Mouse (Mus musculus) hindbrain, embryonic 13.5 days (tissue): ENCODE measurements around the gene Taco1. TPM values are rescaled to one million over a fixed set of nuclear protein-coding genes. Genes with fewer than 3 reads are reported as not detected.
A peak's percentile ranks its signal among the peaks of the same experiment; 100 is the strongest.

Source experiments
- ATAC-seq: fragments of 200-750 bp; cut with Nextera tagmentation; 2 replicates; pipeline ENCODE4 v1.8.0; 2017; ENCODE audit warnings: moderate TSS enrichment; ENCODE audit not compliant: low FRiP score
- H3K27ac ChIP-seq: fragments of 300-500 bp; sonication (generic); 2 replicates; pipeline ENCODE4 v1.5.1; 2015; ENCODE audit warnings: inconsistent platforms, mild to moderate bottlenecking, moderate library complexity
- H3K27me3 ChIP-seq: fragments of 300-500 bp; sonication (generic); 2 replicates; pipeline ENCODE4 v1.6.1; 2015; ENCODE audit warnings: mild to moderate bottlenecking, inconsistent platforms
- H3K36me3 ChIP-seq: fragments of 300-500 bp; sonication (generic); 2 replicates; pipeline ENCODE4 v1.6.1; 2015; ENCODE audit warnings: mild to moderate bottlenecking, inconsistent platforms
- H3K4me1 ChIP-seq: fragments of 300-500 bp; sonication (generic); replicated peaks from 2 replicates; pipeline ENCODE4 v1.6.1; 2015; ENCODE audit warnings: inconsistent platforms
- H3K4me2 ChIP-seq: fragments of 300-500 bp; sonication (generic); 2 replicates; pipeline ENCODE4 v1.6.1; 2015; ENCODE audit warnings: inconsistent platforms, mild to moderate bottlenecking, moderate library complexity
- H3K4me3 ChIP-seq: fragments of 300-500 bp; sonication (generic); 2 replicates; pipeline ENCODE4 v1.5.1; 2015; ENCODE audit warnings: mild to moderate bottlenecking, inconsistent platforms
- H3K9ac ChIP-seq: fragments of 300-500 bp; sonication (generic); 2 replicates; pipeline ENCODE4 v1.6.1; 2015; ENCODE audit warnings: mild to moderate bottlenecking, inconsistent platforms
- H3K9me3 ChIP-seq: fragments of 300-500 bp; sonication (generic); 2 replicates; pipeline ENCODE4 v1.6.1; 2016; ENCODE audit warnings: inconsistent platforms
- WGBS: fragments of 180-500 bp; shearing (Covaris S2); methylation state at CpG from one replicate; pipeline ENCODE4 v1.1.7; 2015; 5-methylcytosine and 5-hydroxymethylcytosine counted together
- polyA plus RNA-seq: library from polyadenylated mRNA; unstranded; fragments of >200 nt; fragmentation: Nextera tagmentation; extraction: Ambion mirVana; gene quantifications from 2 replicates; pipeline ENCODE4 v1.2.1, GENCODE M21; 2015

Taco1 gene
- polyA plus RNA-seq, 1 experiment from 2014 or later: 8.1 TPM

DNA sequence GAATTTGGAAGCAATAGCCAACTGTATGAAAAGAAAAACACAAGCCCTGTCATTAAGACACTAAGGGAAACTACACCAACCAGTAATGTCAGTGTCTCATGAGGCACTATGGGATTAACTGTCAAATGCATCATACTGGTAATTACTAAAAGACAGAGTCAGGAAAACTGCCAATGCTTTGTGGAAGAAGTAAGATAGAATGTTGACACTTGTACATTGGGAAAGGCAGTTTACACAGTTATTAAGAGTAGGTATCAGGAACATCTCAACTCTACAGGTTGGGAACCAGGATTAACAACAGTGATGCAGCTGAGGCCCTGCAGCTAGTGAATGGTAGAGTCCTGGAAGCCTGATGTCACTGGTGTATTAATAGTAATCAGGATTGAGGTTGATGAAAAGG lies 21.5 kb upstream of the Taco1 start:
- Histone ChIP-seq H3K27me3 (no peaks in the 10 kb centered on the region), H3K9me3 (no peaks in the 10 kb centered on the region), H3K4me2 (no peak overlapping the region), H3K27ac (no peak overlapping the region), H3K9ac (no peak overlapping the region), H3K4me1 (peaks cover 12% of the 10 kb centered on the region), H3K36me3 (peaks cover 28% of the 10 kb centered on the region), H3K4me3 (no peak overlapping the region)
- ATAC-seq: no peak

DNA sequence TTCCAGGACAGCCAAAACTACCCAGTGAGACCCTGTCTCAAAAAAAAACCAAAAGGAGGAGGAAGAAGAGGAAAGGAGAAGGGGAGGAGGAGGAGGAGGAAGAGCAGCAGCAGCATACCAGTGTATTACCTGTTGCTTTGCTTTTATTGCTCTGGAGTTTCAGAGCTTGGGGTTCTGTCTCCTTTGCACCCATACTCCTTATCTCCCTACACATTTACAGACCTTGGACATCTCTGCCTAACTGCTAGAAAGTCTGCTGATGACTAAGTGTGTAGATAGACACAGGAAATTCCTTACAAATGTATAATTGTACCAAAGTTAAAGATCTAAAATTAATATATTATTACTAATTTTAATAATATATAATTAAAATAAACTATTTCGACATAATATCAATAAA lies 20.6 kb upstream of the Taco1 start:
- no peak for ATAC-seq
- H3K27me3 ChIP-seq: no peaks in the 10 kb centered on the region
- H3K36me3 ChIP-seq: peaks cover 35% of the 10 kb centered on the region
- H3K27ac ChIP-seq: no peak overlapping the region
- no peak overlapping the region for H3K4me2 ChIP-seq
- H3K9ac ChIP-seq: no peak overlapping the region
- peaks cover 6% of the 10 kb centered on the region for H3K4me1 ChIP-seq
- 96% methylated on average over 1 of the region's 1 CpGs for WGBS
- H3K9me3 ChIP-seq: no peaks in the 10 kb centered on the region
- no peak overlapping the region for H3K4me3 ChIP-seq

DNA sequence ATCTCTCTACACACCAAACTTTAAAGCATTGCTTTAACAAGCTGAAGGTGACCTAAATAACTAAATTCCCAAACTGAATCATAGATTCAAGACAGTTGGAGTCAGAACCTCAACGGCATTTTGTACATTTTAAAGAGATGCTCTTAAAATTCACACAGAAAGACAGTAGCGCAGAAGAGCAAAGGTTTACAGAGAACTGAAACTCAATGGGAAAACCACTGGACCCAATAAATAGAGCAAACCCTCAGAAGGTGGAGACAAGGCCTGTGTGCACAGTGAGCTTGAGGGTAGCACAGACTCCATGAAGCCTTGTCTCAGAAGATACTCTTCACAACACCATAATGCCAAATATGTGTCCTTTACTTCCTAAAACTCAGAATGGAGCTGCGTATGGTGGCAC lies 20.1 kb upstream of the Taco1 start:
- H3K27ac ChIP-seq: no peak overlapping the region
- 96% methylated on average over 3 of the region's 3 CpGs for WGBS
- peaks cover 38% of the 10 kb centered on the region for H3K36me3 ChIP-seq
- ATAC-seq: no peak
- no peak overlapping the region for H3K4me3 ChIP-seq
- no peak overlapping the region for H3K4me2 ChIP-seq
- H3K27me3 ChIP-seq: no peaks in the 10 kb centered on the region
- H3K9ac ChIP-seq: no peak overlapping the region
- no peaks in the 10 kb centered on the region for H3K9me3 ChIP-seq
- H3K4me1 ChIP-seq: peaks cover under 1% of the 10 kb centered on the region; the same call in 1 of the 2 replicates

DNA sequence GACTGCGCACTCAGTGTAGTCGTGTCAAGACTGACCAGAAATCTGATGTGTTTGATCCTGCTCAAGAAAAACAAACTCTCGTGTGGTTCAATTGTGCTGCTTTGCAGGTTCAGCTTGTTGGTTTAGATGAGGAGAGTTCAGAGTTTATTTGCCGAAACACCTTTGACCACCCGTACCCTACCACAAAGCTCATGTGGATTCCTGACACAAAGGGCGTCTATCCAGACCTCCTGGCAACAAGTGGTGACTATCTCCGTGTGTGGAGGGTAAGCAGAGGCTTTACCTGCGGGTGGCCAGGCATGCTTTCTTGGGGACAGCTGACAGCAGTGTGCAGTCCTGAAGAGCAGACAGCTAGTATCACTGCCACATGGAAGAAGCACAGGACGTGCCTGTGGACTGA lies 19.3 kb upstream of the Taco1 start:
- ATAC-seq: no peak
- no peak overlapping the region for H3K27ac ChIP-seq
- 88% methylated on average over 9 of the region's 9 CpGs for WGBS
- H3K4me1 ChIP-seq: no peaks in the 10 kb centered on the region
- no peak overlapping the region for H3K4me3 ChIP-seq
- H3K4me2 ChIP-seq: no peak overlapping the region
- H3K36me3 ChIP-seq: peaks cover 46% of the 10 kb centered on the region
- no peak overlapping the region for H3K9ac ChIP-seq
- no peaks in the 10 kb centered on the region for H3K27me3 ChIP-seq
- H3K9me3 ChIP-seq: no peaks in the 10 kb centered on the region

DNA sequence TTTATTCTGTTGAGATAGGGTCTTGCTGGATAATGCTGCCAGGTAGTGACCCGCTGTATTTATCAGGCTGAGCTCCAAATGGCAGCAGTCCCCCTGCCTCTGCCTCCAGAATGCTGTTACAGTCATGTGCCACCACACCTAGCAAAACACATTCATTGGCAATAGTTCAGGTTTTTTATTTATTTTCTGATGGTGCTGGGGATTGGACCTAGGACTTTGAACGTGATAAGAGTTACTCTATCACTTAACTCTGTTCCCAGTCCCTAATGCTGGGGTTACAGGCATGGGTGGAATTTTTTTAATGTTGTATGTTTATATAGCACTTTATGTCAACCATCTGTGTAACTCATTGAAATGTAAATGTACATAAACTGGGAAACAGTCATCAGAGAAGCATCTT lies 11.9 kb upstream of the Taco1 start:
- Histone ChIP-seq H3K36me3 (peaks cover 97% of the 10 kb centered on the region), H3K4me3 (no peak overlapping the region), H3K9me3 (no peaks in the 10 kb centered on the region), H3K9ac (no peak overlapping the region), H3K4me1 (no peaks in the 10 kb centered on the region), H3K27ac (no peak overlapping the region), H3K27me3 (no peaks in the 10 kb centered on the region), H3K4me2 (no peak overlapping the region)
- ATAC-seq: no peak
- 93% methylated on average over 2 of the region's 2 CpGs for WGBS

DNA sequence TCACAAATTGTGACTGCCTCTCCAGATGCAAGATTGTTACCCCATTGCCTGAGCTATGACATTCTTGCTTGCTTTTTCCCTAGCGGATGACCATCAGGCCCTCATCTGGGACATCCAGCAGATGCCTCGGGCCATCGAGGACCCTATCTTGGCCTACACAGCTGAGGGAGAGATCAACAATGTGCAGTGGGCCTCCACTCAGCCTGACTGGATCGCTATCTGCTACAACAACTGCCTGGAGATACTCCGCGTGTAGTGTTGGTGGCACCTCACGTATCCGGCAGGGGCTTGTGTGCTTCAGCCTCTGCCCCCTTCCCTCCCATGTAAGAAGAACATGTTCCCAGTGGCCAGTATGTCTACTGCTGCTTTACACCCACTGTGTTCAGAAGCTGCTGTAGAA lies 11.3 kb upstream of the Taco1 start:
- Histone ChIP-seq H3K27ac (no peak overlapping the region), H3K4me1 (no peaks in the 10 kb centered on the region), H3K9me3 (no peaks in the 10 kb centered on the region), H3K27me3 (no peaks in the 10 kb centered on the region), H3K9ac (no peak overlapping the region), H3K4me2 (no peak overlapping the region), H3K36me3 (peaks cover 97% of the 10 kb centered on the region), H3K4me3 (no peak overlapping the region)
- whole genome bisulfite sequencing: 95% methylated on average over 8 of the region's 8 CpGs
- ATAC-seq: no peak

DNA sequence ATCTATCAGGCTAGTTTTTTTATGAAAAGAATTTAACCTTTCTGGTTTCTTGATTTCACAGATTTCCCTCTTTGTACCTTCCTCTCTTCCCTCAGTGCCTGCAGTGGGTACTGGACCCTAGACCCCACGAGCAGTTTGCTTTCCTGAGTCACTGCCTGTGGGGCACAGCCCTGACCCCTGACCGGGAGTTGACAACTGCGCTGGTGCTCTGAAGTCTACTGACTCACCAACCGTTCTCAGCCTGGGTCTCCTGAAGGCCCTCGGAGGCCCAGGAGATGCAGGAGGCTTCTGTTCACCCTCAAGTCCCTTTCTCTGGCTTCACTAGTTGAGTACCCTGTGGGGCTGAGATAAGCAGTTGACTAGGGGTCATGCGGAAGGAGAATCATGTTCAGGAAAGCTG lies 10.5 kb upstream of the Taco1 start:
- no peak overlapping the region for H3K9ac ChIP-seq
- no peak overlapping the region for H3K4me2 ChIP-seq
- H3K9me3 ChIP-seq: no peaks in the 10 kb centered on the region
- H3K4me1 ChIP-seq: no peaks in the 10 kb centered on the region
- no peaks in the 10 kb centered on the region for H3K27me3 ChIP-seq
- H3K36me3 ChIP-seq: peaks cover 99% of the 10 kb centered on the region
- no peak overlapping the region for H3K27ac ChIP-seq
- no peak for ATAC-seq
- WGBS: 88% methylated on average over 6 of the region's 6 CpGs
- no peak overlapping the region for H3K4me3 ChIP-seq

DNA sequence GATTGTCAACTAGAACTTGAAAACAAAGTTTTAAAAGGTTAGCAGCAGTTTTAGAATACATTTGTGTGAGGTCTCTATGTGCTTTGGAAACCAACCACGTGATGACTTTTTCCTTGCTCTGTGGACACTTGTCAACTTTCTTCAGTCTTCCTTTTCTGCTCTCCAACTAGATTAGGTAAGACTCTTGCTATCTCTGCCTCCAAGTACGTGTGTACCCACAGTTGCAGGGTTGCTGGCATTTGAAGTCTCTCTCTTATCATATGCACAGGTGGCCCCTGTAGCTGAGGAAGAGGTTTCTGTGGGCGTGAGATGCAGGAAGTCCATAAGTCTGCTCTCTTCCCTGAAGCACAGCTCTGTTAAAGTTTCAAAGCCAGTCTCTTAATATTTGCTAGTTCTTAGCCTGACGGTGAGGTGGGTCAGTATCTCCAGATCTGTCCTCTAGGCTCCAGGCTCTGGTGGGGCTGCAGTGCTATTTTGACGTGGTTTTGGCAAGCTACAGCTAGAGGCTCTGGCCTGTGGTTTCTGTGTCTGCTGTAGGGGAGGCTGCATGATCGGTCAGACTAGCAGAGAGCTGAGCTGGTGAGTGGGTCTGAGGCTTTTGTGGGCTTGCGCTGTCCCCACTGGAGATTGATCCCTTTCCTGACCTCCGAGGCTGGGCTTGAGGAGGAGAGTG lies 8.9 kb upstream of the Taco1 start:
- no peak overlapping the region for H3K4me2 ChIP-seq
- WGBS: 95% methylated on average over 8 of the region's 8 CpGs
- ATAC-seq: no peak

DNA sequence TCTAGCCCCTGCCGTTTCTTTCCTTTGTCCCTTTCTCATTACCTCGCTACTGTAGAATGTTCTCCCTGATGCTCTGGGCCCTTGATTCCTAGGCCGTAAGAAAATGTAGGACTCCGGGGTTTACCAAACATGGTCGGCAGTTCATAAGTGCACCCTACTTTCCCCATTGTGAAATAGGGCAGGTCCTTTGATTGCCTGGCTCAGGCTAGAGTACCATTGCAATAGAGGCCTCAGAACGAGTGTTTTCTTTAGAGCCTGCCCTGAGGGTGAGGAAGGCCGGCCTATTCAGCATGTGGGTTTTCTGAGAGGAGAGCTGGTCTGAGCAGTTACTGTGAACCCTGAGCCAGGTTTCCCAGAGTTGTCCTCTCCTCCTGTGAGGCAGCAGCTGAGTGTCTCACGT lies 7.8 kb upstream of the Taco1 start:
- H3K27me3 ChIP-seq: no peaks in the 10 kb centered on the region
- H3K36me3 ChIP-seq: peaks cover 74% of the 10 kb centered on the region
- H3K4me2 ChIP-seq: no peak overlapping the region
- no peak for ATAC-seq
- H3K27ac ChIP-seq: no peak overlapping the region
- no peak overlapping the region for H3K4me3 ChIP-seq
- no peaks in the 10 kb centered on the region for H3K9me3 ChIP-seq
- 86% methylated on average over 8 of the region's 8 CpGs for WGBS
- no peak overlapping the region for H3K9ac ChIP-seq
- H3K4me1 ChIP-seq: no peaks in the 10 kb centered on the region

More for the DNA sequence above, 8.9 kb upstream of the Taco1 start:
- H3K27ac ChIP-seq: no peak overlapping the region
- no peaks in the 10 kb centered on the region for H3K4me1 ChIP-seq
- H3K36me3 ChIP-seq: peaks cover 85% of the 10 kb centered on the region
- no peaks in the 10 kb centered on the region for H3K9me3 ChIP-seq
- H3K9ac ChIP-seq: no peak overlapping the region
- no peak overlapping the region for H3K4me3 ChIP-seq
- H3K27me3 ChIP-seq: no peaks in the 10 kb centered on the region

DNA sequence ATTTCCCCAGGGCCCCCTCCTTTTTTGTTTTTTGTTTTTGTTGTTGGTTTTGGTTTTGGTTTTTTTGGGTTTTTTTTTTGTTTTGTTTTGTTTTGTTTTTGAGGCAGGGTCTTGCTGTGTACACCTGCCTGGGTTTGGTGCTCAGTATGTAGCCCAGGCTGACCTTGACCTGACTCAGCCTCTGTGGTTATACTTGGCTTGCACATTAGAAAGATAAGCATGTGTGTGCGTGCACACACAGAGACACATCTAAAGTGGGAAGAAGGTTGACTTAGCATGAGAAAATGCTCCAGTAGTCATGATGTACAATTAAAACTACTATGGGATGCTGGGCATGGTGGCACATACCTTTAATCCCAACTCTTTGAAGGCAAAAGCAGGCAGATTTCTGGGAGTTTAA lies 5.3 kb upstream of the Taco1 start:
- no peak overlapping the region for H3K27ac ChIP-seq
- no peak overlapping the region for H3K9ac ChIP-seq
- H3K4me1 ChIP-seq: peaks cover 4% of the 10 kb centered on the region; the same call in 1 of the 2 replicates
- no peak for ATAC-seq
- peaks cover 49% of the 10 kb centered on the region for H3K36me3 ChIP-seq
- no peak overlapping the region for H3K4me3 ChIP-seq
- H3K27me3 ChIP-seq: no peaks in the 10 kb centered on the region
- 88% methylated on average over 1 of the region's 1 CpGs for WGBS
- no peak overlapping the region for H3K4me2 ChIP-seq
- H3K9me3 ChIP-seq: no peaks in the 10 kb centered on the region

DNA sequence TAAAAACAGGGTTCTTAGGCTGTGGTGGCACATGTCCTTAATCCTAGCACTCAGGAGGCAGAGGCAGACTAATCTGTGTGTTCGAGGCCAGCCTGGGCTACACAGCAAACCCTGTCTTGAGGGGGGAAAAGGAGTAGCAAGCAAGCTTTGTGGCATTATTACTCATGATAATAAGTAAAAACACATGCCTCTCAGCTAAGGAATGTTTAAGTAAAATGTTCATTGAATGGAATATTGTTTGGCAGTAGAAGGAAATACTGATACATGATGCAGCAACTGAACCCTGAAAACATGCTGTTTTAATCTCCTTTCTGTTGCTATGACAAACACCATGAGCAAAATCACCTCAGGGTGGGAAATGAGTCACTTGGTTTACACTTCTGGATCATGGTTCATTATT lies 4.5 kb upstream of the Taco1 start:
- Histone ChIP-seq H3K9ac (no peak overlapping the region), H3K4me2 (no peak overlapping the region), H3K27me3 (no peaks in the 10 kb centered on the region), H3K27ac (no peak overlapping the region), H3K4me1 (peaks cover 5% of the 10 kb centered on the region), H3K9me3 (no peaks in the 10 kb centered on the region), H3K36me3 (peaks cover 41% of the 10 kb centered on the region), H3K4me3 (no peak overlapping the region)
- WGBS: 92% methylated on average over 1 of the region's 1 CpGs
- no peak for ATAC-seq

DNA sequence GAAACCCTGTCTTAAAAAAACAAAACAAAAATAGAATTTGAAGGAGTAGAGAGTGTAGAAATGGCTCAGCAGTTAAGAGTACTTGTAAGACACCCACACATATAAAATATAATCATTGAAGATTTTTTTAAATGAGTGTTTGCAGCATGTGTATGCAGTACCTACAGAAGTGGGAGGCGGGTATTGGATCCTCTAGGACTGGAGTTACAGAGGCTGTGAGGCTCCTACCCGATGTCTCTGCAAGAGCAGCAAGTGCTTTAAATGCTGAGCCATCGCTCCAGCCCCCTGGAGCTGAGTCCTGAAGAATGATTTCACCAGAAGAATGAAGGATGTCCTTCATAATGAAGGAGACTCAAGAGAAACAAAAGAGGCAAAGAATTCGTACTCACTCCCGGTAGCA lies 2.1 kb upstream of the Taco1 start:
- ATAC-seq: no peak
- H3K4me3 ChIP-seq: no peak overlapping the region

DNA sequence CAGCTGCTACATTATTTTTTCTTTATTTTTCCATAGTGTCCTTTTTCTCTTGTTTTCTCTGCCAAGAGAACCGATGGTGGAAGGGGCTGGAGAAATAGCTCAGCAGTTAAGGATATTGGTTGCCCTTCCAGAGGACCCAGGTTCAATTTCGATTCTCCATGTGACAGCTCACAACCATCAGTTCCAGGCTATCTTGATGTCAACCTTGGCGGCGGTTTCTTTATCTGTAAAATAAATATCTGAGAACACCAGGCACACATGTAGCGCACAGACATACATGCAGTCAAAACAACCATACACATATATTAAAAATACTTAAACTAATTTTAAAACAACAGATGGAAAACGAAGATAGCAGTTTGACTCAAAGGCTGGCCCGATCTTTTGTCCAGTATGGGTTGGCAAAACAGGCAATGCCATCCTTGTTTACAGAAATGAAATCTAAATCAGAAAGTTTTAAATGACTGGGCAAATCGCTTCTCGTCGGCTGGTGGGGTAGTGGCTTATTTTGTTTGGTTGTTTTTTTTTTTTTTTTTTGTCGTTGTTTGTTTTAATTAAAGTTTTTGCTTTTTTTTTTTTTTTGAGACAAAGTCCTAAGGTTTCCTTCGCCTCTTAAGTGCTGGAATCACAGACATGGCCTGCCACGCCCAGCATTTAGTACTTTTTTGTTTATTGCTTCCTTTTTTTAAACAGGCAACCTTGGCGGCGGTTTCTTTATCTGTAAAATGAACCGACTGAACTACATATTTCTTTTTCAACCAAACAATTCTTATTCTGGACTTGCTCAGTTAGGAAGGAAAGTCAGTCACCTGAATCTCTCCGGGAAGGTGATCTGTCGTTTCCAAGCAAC lies 563 bp upstream of the Taco1 start:
- H3K4me1 ChIP-seq: peaks cover 16% of the 10 kb centered on the region
- H3K27me3 ChIP-seq: no peaks in the 10 kb centered on the region
- H3K27ac ChIP-seq: peak overlapping the region; percentile 90
- H3K4me2 ChIP-seq: peak overlapping the region; percentile 92
- H3K9ac ChIP-seq: peak overlapping the region; percentile 92
- H3K4me3 ChIP-seq: peak overlapping the region; percentile 87
- WGBS: 47% methylated on average over 18 of the region's 18 CpGs
- ATAC-seq: 0 out of 2 replicates have a peak, but pooled peaks have one; percentile 5
- peaks cover 2% of the 10 kb centered on the region for H3K36me3 ChIP-seq
- H3K9me3 ChIP-seq: no peaks in the 10 kb centered on the region

More for the DNA sequence above, 2.1 kb upstream of the Taco1 start:
- H3K4me1 ChIP-seq: peaks cover 16% of the 10 kb centered on the region
- no peaks in the 10 kb centered on the region for H3K9me3 ChIP-seq
- no peak overlapping the region for H3K4me2 ChIP-seq
- peaks cover 17% of the 10 kb centered on the region for H3K36me3 ChIP-seq
- no peak overlapping the region for H3K9ac ChIP-seq
- no peak overlapping the region for H3K27ac ChIP-seq
- no peaks in the 10 kb centered on the region for H3K27me3 ChIP-seq
- 78% methylated on average over 5 of the region's 5 CpGs for WGBS
